Mouse (Mus musculus) intestine, embryonic 14.5 days (tissue): Measurements from ENCODE around the gene Fbxo17. TPM values are rescaled to one million over a fixed set of nuclear protein-coding genes. Genes with fewer than 3 reads are reported as not detected.

Experiments used
- ATAC-seq: fragments of 200-750 bp; cut with Nextera tagmentation; replicated peaks from 2 replicates; pipeline ENCODE4 v1.8.0; 2017; ENCODE audit warnings: low read depth, moderate number of reproducible peaks, moderate TSS enrichment, moderate library complexity; ENCODE audit not compliant: low FRiP score, low TSS enrichment
- DNase-seq: peaks from one replicate; pipeline ENCODE4 v3.0.0-alpha.2; 2018; ENCODE audit warnings: low spot score
- H3K27ac ChIP-seq: fragments of 300-500 bp; sonication (generic); 2 replicates; pipeline ENCODE4 v1.5.1; 2014; ENCODE audit warnings: low read depth, mild to moderate bottlenecking, control low read depth
- H3K27me3 ChIP-seq: fragments of 300-500 bp; sonication (generic); replicated peaks from 2 replicates; pipeline ENCODE4 v1.6.1; 2014; ENCODE audit warnings: low read length, control low read depth; ENCODE audit not compliant: control insufficient read depth, insufficient read depth
- H3K36me3 ChIP-seq: fragments of 300-500 bp; sonication (generic); 2 replicates; pipeline ENCODE4 v1.6.1; 2014; ENCODE audit warnings: low read length, control low read depth; ENCODE audit not compliant: control insufficient read depth, insufficient read depth
- H3K4me1 ChIP-seq: fragments of 300-500 bp; sonication (generic); replicated peaks from 2 replicates; pipeline ENCODE4 v1.6.1; 2014; ENCODE audit warnings: low read length, control low read depth, mixed read lengths; ENCODE audit not compliant: control insufficient read depth, insufficient read depth
- H3K4me2 ChIP-seq: fragments of 300-500 bp; sonication (generic); 2 replicates; pipeline ENCODE4 v1.6.1; 2014; ENCODE audit warnings: low read length
- H3K4me3 ChIP-seq: fragments of 300-500 bp; sonication (generic); 2 replicates; pipeline ENCODE4 v1.5.1; 2014; ENCODE audit warnings: low read depth, low read length, control low read depth, mixed read lengths
- H3K9ac ChIP-seq: fragments of 300-500 bp; sonication (generic); 2 replicates; pipeline ENCODE4 v1.6.1; 2014; ENCODE audit warnings: mild to moderate bottlenecking, low read length
- H3K9me3 ChIP-seq: fragments of 300-500 bp; sonication (generic); 2 replicates; pipeline ENCODE4 v1.6.1; 2016; ENCODE audit warnings: low read length, control low read depth; ENCODE audit not compliant: control insufficient read depth
- WGBS: fragments of 180-500 bp; shearing (Covaris S2); extraction: QIAGEN DNeasy Blood & Tissue Kit; methylation state at CpG from one replicate; pipeline ENCODE4 v1.1.7; 2014; 5-methylcytosine and 5-hydroxymethylcytosine counted together
- polyA plus RNA-seq: library from polyadenylated mRNA; unstranded; fragments of >200 nt; fragmentation: Nextera tagmentation; extraction: Ambion mirVana; gene quantifications from 2 replicates; pipeline ENCODE4 v1.2.1, GENCODE M21; 2014

Gene Fbxo17
- polyA plus RNA-seq, 1 experiment from 2014 or later, result 6.2 TPM

DNA sequence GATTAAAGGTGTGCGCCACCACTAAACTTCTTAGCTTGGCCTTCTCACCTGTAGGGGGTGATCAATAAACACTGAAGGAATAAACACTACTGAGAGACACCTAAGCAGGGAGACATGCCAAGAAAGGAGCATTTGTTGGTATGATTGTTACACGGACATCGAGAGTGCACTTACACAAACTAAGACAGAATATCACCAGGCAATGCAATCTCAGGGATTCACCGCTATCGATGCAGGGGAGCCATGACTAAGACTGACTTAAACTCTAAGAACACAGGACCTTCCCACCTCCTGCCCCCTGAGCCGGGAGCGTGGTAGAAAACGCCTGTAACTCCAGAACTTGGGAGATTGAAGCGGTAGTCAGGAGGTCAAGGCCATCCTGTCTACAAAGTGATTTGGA lies 24.3 kb downstream of the Fbxo17 start:
- Histone ChIP-seq H3K27me3 (no peaks in the 10 kb centered on the region), H3K36me3 (peaks cover 35% of the 10 kb centered on the region), H3K4me2 (peak overlapping the region; percentile 93), H3K4me1 (peaks cover 12% of the 10 kb centered on the region), H3K9me3 (0 out of 2 replicates have a peak, but pooled peaks cover 2% of the 10 kb centered on the region), H3K4me3 (peak overlapping the region; percentile 81), H3K9ac (peak overlapping the region; percentile 80), H3K27ac (peak overlapping the region; percentile 81; the same call in 1 of the 2 replicates)
- DNase-seq (no peak), ATAC-seq (no peak)
- WGBS, result 33% methylated on average over 9 of the region's 9 CpGs

DNA sequence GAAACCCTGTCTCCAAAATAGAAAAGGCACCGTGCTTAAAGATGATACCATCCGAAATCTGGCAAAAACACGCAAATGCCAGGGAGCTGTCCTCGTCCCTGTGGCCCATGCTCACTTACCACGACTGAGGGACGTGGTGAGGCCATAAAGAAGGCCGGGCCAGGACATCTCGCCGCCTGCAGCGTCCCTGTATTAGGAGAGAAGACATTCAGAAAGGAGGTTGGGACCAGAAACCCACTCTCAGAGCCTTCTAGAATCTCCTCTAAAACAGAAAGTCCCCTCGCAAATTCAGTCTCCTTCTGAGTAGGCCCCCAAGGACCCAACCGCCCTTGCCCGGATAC lies 24.7 kb downstream of the Fbxo17 start:
- Histone ChIP-seq H3K27ac (peak overlapping the region; percentile 81; the same call in 1 of the 2 replicates), H3K9ac (peak overlapping the region; percentile 80), H3K4me1 (peaks cover 12% of the 10 kb centered on the region), H3K9me3 (0 out of 2 replicates have a peak, but pooled peaks cover 2% of the 10 kb centered on the region), H3K27me3 (no peaks in the 10 kb centered on the region), H3K4me2 (peak overlapping the region; percentile 93), H3K4me3 (peak overlapping the region; percentile 81), H3K36me3 (peaks cover 36% of the 10 kb centered on the region)
- WGBS, result 1% methylated on average over 13 of the region's 13 CpGs
- DNase-seq, result no peak
- no peak; the same call in 1 of the 2 replicates for ATAC-seq

DNA sequence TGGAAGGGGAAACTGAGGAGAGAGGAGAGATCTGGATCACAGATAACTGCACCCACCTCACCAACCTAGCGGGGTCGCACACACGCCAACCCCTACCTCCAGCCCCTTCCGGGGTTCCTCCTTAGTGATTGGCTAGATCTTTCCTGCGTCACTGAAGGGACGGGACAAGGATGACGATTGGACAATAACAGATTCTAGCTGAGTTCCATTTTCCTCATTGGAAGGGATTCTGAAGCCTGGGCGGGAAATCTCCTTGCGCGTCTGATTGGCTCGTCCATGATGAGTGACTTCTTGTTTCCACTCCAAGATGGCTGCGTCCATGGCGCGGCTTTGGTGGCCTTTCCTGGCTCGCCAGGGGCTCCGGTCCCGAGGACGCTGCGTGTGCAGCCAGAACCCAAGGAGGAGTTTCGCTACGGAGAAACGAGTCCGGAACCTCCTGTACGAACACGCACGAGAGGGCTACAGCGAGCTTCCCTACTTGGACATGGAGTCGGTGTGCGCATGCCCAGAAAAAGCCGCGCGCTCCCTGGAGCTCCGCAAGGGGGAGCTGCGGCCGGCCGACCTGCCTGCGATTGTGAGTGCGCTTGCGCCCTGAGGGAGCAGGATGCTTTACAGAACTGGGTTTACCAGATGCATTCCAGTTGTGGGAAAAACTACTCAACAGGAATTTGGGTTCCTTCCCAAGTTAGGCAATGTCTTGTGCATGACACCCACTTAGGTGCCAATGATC lies 25.3 kb downstream of the Fbxo17 start, which contains the start of the genes Mrps12 and Sars2:
Gene Mrps12, minus strand, starts transcription at position 112 of the 730 bp plus-strand sequence.
Gene Sars2, plus strand, starts transcription at position 284 of the 730 bp plus-strand sequence.
- Histone ChIP-seq H3K27ac (peak within 1 kb of the TSS; percentile 81), H3K27me3 (no peaks in the 10 kb centered on the region), H3K4me1 (peaks cover 12% of the 10 kb centered on the region), H3K4me3 (peak within 1 kb of the TSS; percentile 81), H3K9ac (peak within 1 kb of the TSS; percentile 80), H3K4me2 (peak within 1 kb of the TSS; percentile 93), H3K9me3 (0 out of 2 replicates have a peak, but pooled peaks cover 2% of the 10 kb centered on the region), H3K36me3 (peaks cover 40% of the 10 kb centered on the region)
- WGBS, result under 1% methylated on average over 39 of the region's 39 CpGs
- DNase-seq (peak; percentile 99), ATAC-seq (peak; percentile 98)

DNA sequence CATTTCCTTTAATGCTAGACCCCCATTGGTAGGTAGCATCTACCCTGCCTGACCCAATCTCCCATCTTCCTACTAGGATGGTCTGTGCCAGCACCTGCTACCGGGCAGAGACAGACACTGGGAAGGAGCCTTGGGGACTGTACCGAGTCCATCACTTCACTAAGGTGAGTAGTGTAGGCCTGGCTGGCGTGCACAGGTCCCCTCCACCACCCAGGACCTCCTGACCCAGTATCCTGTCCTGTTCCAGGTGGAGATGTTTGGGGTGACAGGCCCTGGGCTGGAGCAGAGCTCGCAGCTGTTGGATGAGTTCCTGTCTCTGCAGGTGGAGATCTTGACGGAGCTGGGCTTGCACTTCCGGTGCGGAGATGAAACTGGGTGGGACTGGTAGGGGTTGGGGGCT lies 33.3 kb downstream of the Fbxo17 start:
- H3K4me3 ChIP-seq, result no peak overlapping the region
- H3K4me1 ChIP-seq, result no peaks in the 10 kb centered on the region
- WGBS, result 91% methylated on average over 7 of the region's 7 CpGs
- no peak overlapping the region for H3K9ac ChIP-seq
- H3K4me2 ChIP-seq, result no peak overlapping the region
- peaks cover 37% of the 10 kb centered on the region for H3K36me3 ChIP-seq
- H3K9me3 ChIP-seq, result no peaks in the 10 kb centered on the region
- ATAC-seq (no peak), DNase-seq (no peak)
- H3K27me3 ChIP-seq, result no peaks in the 10 kb centered on the region
- no peak overlapping the region for H3K27ac ChIP-seq

DNA sequence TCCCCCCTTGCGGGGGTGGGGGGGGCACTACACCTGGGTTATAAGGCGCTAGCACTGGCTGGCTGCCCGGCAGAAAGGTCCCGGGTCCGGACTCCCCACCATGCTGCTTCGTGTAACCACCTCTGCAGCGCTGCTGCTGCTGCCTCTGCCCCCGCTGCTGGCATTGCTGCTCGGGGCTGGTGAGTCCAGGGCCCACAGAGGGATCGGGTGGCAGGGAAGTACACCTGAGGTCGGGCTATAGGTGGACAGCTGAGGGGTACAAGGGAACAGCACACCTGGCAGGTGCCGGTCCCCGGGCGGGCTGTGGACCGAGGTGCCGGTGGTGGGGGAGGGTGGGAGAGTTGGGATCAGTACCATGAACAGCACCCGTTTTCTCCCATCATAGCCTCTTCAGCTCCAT lies 39.5 kb downstream of the Fbxo17 start, which contains the start of gene Ccer2:
Gene Ccer2, plus strand, starts transcription at position 96 of the 400 bp plus-strand sequence.
- ATAC-seq, result no peak
- Histone ChIP-seq H3K36me3 (peaks cover 16% of the 10 kb centered on the region), H3K27ac (no peak within 1 kb of the TSS), H3K9ac (no peak within 1 kb of the TSS), H3K4me2 (peak within 1 kb of the TSS; percentile 5; the same call in 1 of the 2 replicates), H3K4me3 (no peak within 1 kb of the TSS), H3K27me3 (peaks cover 16% of the 10 kb centered on the region), H3K9me3 (no peaks in the 10 kb centered on the region), H3K4me1 (0 out of 2 replicates have a peak, but pooled peaks cover 5% of the 10 kb centered on the region)
- 2% methylated on average over 17 of the region's 17 CpGs for WGBS
- no peak for DNase-seq

DNA sequence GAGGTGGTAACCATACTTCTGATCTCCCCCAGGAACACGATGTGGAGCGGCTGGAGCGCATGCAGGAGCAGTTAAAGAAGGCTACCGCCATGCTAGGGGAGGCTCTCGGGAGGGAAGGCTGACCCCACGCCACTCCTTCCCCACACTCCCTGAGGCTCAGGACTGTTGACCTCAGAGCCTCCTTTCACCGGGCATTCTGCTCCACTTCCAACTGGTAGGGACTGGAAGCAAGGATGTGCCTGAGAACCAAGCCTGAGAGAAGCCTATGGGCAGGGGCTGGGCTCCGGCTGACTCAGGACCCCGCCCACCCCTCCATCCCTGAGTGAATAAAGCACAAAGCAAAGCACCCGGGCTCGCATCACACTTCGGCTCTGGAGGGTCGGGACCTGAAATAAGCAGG lies 42.0 kb downstream of the Fbxo17 start:
- no peak for DNase-seq
- no peaks in the 10 kb centered on the region for H3K9me3 ChIP-seq
- no peak overlapping the region for H3K27ac ChIP-seq
- H3K36me3 ChIP-seq, result peaks cover 19% of the 10 kb centered on the region
- H3K4me3 ChIP-seq, result no peak overlapping the region
- 0 out of 2 replicates have a peak, but pooled peaks cover 5% of the 10 kb centered on the region for H3K4me1 ChIP-seq
- H3K27me3 ChIP-seq, result peaks cover 16% of the 10 kb centered on the region
- WGBS, result 84% methylated on average over 13 of the region's 13 CpGs
- no peak overlapping the region for H3K9ac ChIP-seq
- ATAC-seq, result no peak
- H3K4me2 ChIP-seq, result no peak overlapping the region

DNA sequence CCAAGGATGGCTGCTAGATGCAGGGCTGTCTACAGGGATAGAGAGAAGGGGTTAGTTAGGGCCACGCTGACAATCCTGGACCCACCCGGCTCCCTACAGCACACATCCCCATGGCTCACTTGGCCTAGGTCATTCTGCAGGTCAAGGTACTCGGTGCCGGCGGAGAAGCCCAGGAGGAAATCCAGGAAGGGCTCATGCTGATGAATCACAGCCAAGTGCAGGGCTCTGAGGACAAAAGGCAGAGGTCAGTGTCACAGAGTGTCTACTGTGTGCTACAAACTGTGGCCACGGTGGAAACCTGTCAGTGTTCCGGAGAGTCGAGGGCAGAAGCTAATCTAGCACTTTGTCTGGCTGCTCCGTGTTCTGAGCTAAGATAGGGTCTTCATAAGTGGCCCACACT lies 45.3 kb downstream of the Fbxo17 start:
- Histone ChIP-seq H3K4me3 (no peak overlapping the region), H3K27me3 (peaks cover 1% of the 10 kb centered on the region; the same call in 1 of the 2 replicates), H3K9me3 (no peaks in the 10 kb centered on the region), H3K36me3 (peaks cover 19% of the 10 kb centered on the region), H3K4me2 (no peak overlapping the region), H3K27ac (no peak overlapping the region), H3K9ac (no peak overlapping the region), H3K4me1 (peaks cover 7% of the 10 kb centered on the region)
- DNase-seq (no peak), ATAC-seq (no peak)
- WGBS, result 90% methylated on average over 9 of the region's 9 CpGs

DNA sequence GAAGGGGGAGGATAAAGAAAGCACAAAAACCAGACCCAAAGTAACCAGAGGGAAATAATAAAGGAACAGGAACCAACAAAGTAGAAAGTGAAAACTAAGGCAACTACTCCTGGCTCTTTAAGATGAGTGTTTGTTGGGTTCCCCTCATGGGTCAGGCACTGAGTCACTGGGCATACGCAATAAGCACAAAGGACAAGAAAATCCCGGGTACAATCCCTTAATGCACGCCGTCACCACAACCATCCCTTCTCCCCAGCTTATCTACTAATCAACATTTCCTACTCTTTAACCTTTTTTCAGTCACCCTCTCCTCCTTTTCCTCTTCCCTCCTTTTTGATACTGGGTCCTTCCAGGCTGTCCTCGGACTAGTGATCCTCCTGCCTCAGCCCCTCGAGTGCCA lies 48.6 kb downstream of the Fbxo17 start:
- Histone ChIP-seq H3K27ac (no peak overlapping the region), H3K27me3 (no peaks in the 10 kb centered on the region), H3K4me1 (peaks cover 11% of the 10 kb centered on the region), H3K9ac (no peak overlapping the region), H3K4me2 (peak overlapping the region; percentile 79), H3K9me3 (no peaks in the 10 kb centered on the region), H3K36me3 (peaks cover 14% of the 10 kb centered on the region), H3K4me3 (no peak overlapping the region)
- DNase-seq (no peak), ATAC-seq (no peak)
- WGBS, result 86% methylated on average over 6 of the region's 6 CpGs
